Mouse (Mus musculus): Measurements from ENCODE around the gene Plg. TPM values are rescaled to one million over a fixed set of nuclear protein-coding genes. Genes with fewer than 3 reads are reported as not detected.

The Plg gene
- total and polyA plus RNA-seq, 3 experiments: not detected

GRCm38 (mm10) chr17:12455143-12455790 is 76.9 kb downstream of the Plg start:
- peak; percentile 54 for DNase-seq (ENCODE audit: low read depth, low spot score)
- no peaks in the 10 kb centered on the region for H3K4me1 ChIP-seq (ENCODE audit: control insufficient read depth in 1 of 2, insufficient read depth in 2 of 2, low read length in 2 of 2)
- no peak overlapping the region for H3K4me3 ChIP-seq (ENCODE audit: control insufficient read depth in 1 of 2, insufficient read depth in 1 of 2, low read depth in 2 of 2, low read length in 2 of 2)
- H3K27ac ChIP-seq (ENCODE audit: control insufficient read depth, low read depth, low read length): no peak overlapping the region
- no peaks in the 10 kb centered on the region for H3K27me3 ChIP-seq (ENCODE audit: control insufficient read depth in 1 of 2, insufficient read depth in 2 of 2, low read length in 2 of 2)
- H3K79me2 ChIP-seq (ENCODE audit: control insufficient read depth, insufficient read depth, low read length, poor library complexity): no peaks in the 10 kb centered on the region
- H3K9ac ChIP-seq (ENCODE audit: control insufficient read depth, low read depth, low read length, poor library complexity, severe bottlenecking): no peak overlapping the region
- TF ChIP-seq CTCF (IDR thresholded peaks at IDR 0.05 in 2 of 3, conservative IDR thresholded peaks at IDR 0.05 in 1 of 3; ENCODE audit: control insufficient read depth in 1 of 3, insufficient read depth in 1 of 3, low read depth in 2 of 3, low read length in 3 of 3, poor library complexity in 1 of 3, severe bottlenecking in 1 of 3) (peak; percentile 60 to 81 (median 75)), RAD21 (IDR thresholded peaks at IDR 0.05; ENCODE audit: low read depth, low read length) (peak; percentile 26), CHD1 (IDR thresholded peaks at IDR 0.05; ENCODE audit: low read depth, low read length) (no peak), ELF1 (IDR thresholded peaks at IDR 0.05; ENCODE audit: low read depth, low read length) (no peak), RCOR1 (IDR thresholded peaks at IDR 0.05; ENCODE audit: low read depth, low read length) (no peak), UBTF (IDR thresholded peaks at IDR 0.05; ENCODE audit: borderline replicate concordance, insufficient read depth, low read depth, low read length) (no peak), MAFK (IDR thresholded peaks at IDR 0.05; ENCODE audit: borderline replicate concordance, low read depth, low read length) (no peak), MXI1 (IDR thresholded peaks at IDR 0.05; ENCODE audit: low read depth, low read length) (no peak), MYB (IDR thresholded peaks at IDR 0.05; ENCODE audit: low read depth, low read length) (no peak), TAL1 (IDR thresholded peaks at IDR 0.05; ENCODE audit: low read length) (no peak), POLR2AphosphoS5 (IDR thresholded peaks at IDR 0.05; ENCODE audit: borderline replicate concordance, low read depth, low read length) (no peak), TCF12 (IDR thresholded peaks at IDR 0.05; ENCODE audit: low read depth, low read length) (no peak), SMC3 (IDR thresholded peaks at IDR 0.05; ENCODE audit: low read depth, low read length) (peak; percentile 58)
- H3K36me3 ChIP-seq (ENCODE audit: control insufficient read depth in 1 of 2, insufficient read depth in 2 of 2, low read length in 2 of 2): peaks cover 0 to 18% of the 10 kb centered on the region in 2 experiments; a peak in 1 of 4 replicates
- H3K9me3 ChIP-seq (replicated peaks; ENCODE audit: insufficient read depth, low read length): no peaks in the 10 kb centered on the region

DNA sequence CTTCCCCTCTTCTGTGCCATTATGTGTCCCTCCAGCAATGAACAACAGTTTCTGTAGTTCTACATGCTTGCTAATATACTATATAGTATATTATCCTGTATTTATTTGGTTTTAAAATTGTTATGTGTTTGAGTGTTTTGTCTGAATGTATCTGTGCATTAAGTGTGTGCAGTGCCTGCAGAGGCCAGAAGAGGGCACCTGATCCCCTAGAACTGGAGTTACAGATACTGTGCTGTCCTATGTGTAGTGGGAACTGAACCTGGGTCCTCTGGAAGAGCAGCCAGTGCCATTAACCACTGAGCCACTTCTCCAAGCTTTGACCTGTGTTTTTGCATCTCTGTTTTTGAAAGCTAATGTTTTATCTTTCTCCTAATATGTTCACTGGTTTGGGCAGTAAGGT is 82.8 kb downstream of the Plg start:
- H3K27ac ChIP-seq (ENCODE audit: control insufficient read depth, low read depth, low read length): no peak overlapping the region
- H3K4me3 ChIP-seq (ENCODE audit: control insufficient read depth in 1 of 2, insufficient read depth in 1 of 2, low read depth in 2 of 2, low read length in 2 of 2): no peak overlapping the region
- H3K9ac ChIP-seq (ENCODE audit: control insufficient read depth, low read depth, low read length, poor library complexity, severe bottlenecking): no peak overlapping the region
- TF ChIP-seq ZC3H11A (IDR thresholded peaks at IDR 0.05; ENCODE audit: low read depth, low read length) (peak; percentile 17; the same call in 1 of the 2 replicates), RCOR1 (IDR thresholded peaks at IDR 0.05; ENCODE audit: low read depth, low read length) (no peak), CHD2 (IDR thresholded peaks at IDR 0.05; ENCODE audit: low read length) (no peak), CTCF (IDR thresholded peaks at IDR 0.05 in 2 of 3, conservative IDR thresholded peaks at IDR 0.05 in 1 of 3; ENCODE audit: control insufficient read depth in 1 of 3, insufficient read depth in 1 of 3, low read depth in 2 of 3, low read length in 3 of 3, poor library complexity in 1 of 3, severe bottlenecking in 1 of 3) (peak; percentile 63 to 70 (median 66)), TCF12 (IDR thresholded peaks at IDR 0.05; ENCODE audit: low read depth, low read length) (no peak), SMC3 (IDR thresholded peaks at IDR 0.05; ENCODE audit: low read depth, low read length) (peak; percentile 68), RAD21 (IDR thresholded peaks at IDR 0.05; ENCODE audit: low read depth, low read length) (peak; percentile 63), MYB (IDR thresholded peaks at IDR 0.05; ENCODE audit: low read depth, low read length) (no peak), EP300 (IDR thresholded peaks at IDR 0.05; ENCODE audit: low read depth in 1 of 2, low read length in 2 of 2) (no peak), CHD1 (IDR thresholded peaks at IDR 0.05; ENCODE audit: low read depth, low read length) (no peak), MXI1 (IDR thresholded peaks at IDR 0.05; ENCODE audit: low read depth, low read length) (no peak)
- no peaks in the 10 kb centered on the region for H3K9me3 ChIP-seq (replicated peaks; ENCODE audit: insufficient read depth, low read length)
- H3K27me3 ChIP-seq (ENCODE audit: control insufficient read depth in 1 of 2, insufficient read depth in 2 of 2, low read length in 2 of 2): no peaks in the 10 kb centered on the region
- H3K4me1 ChIP-seq (ENCODE audit: control insufficient read depth in 1 of 2, insufficient read depth in 2 of 2, low read length in 2 of 2): no peaks in the 10 kb centered on the region
- no peaks in the 10 kb centered on the region for H3K79me2 ChIP-seq (ENCODE audit: control insufficient read depth, insufficient read depth, low read length, poor library complexity)
- H3K36me3 ChIP-seq (ENCODE audit: control insufficient read depth in 1 of 2, insufficient read depth in 2 of 2, low read length in 2 of 2): peaks cover 0 to 18% of the 10 kb centered on the region in 2 experiments; a peak in 2 of 4 replicates
- DNase-seq (ENCODE audit: low read depth, low spot score): peak; percentile 58

All from MEL (cell line).